Mouse (Mus musculus): ENCODE data around the gene Zc3h7b.
A peak's percentile ranks its signal among the peaks of the same experiment; 100 is the strongest.

DNA sequence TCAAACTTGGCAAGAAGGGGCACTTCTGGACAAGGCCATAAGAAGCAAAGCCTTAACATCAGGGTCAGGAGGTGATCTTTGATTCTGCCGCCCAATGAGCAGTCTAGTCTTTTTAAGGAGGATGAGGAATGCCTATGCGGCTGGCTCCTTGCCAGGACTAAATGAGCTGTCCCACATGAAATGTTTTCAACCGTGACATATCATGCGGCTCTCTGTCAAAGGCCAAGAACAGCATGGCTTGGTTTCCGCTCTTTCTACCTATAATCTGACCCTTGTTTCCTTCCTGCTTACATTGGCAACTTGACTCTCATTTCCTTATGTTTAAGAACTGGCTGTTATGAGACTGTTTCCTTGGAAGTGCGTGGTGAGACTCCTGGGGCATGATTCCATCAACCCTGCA lies 60.8 kb downstream of the Zc3h7b start:
- TF ChIP-seq EP300 (IDR thresholded peaks at IDR 0.05; ENCODE audit: insufficient read depth, low read depth, low read length) = 0 out of 2 replicates have a peak, but pooled peaks have one; percentile 26
- TF ChIP-seq CTCF (IDR thresholded peaks at IDR 0.05) = no peak
- TF ChIP-seq POLR2A (IDR thresholded peaks at IDR 0.05; ENCODE audit: insufficient read depth, low read depth, low read length) = no peak; the same call in 1 of the 2 replicates

Measured in heart, adult 2 months (tissue).